Mouse (Mus musculus) embryonic facial prominence, embryonic 11.5 days (tissue): ENCODE data around the gene Crabp2. TPM values are rescaled to one million over a fixed set of nuclear protein-coding genes. Genes with fewer than 3 reads are reported as not detected.

Experiments used
- ATAC-seq: fragments of 200-750 bp; cut with Nextera tagmentation; replicated peaks from 2 replicates; pipeline ENCODE4 v1.8.0; 2017; ENCODE audit warnings: low read depth; ENCODE audit not compliant: insufficient number of reproducible peaks, low FRiP score, low TSS enrichment
- DNase-seq: peaks from one replicate; pipeline ENCODE4 v3.0.0-alpha.2; 2015; ENCODE audit warnings: low spot score
- H3K27ac ChIP-seq: fragments of 300-500 bp; sonication (generic); replicated peaks from 2 replicates; pipeline ENCODE4 v1.5.1; 2014; ENCODE audit warnings: mild to moderate bottlenecking, low read depth, low read length, control low read depth
- H3K27me3 ChIP-seq: fragments of 300-500 bp; sonication (generic); 2 replicates; pipeline ENCODE4 v1.6.1; 2014; ENCODE audit warnings: mild to moderate bottlenecking, low read length, moderate library complexity, mixed read lengths; ENCODE audit not compliant: control insufficient read depth, insufficient read depth
- H3K36me3 ChIP-seq: fragments of 300-500 bp; sonication (generic); replicated peaks from 2 replicates; pipeline ENCODE4 v1.6.1; 2014; ENCODE audit warnings: low read depth, mild to moderate bottlenecking, low read length, moderate library complexity, mixed read lengths; ENCODE audit not compliant: control insufficient read depth, insufficient read depth
- H3K4me1 ChIP-seq: fragments of 300-500 bp; sonication (generic); 2 replicates; pipeline ENCODE4 v1.6.1; 2014; ENCODE audit warnings: low read length, mixed read lengths; ENCODE audit not compliant: control insufficient read depth, insufficient read depth
- H3K4me2 ChIP-seq: fragments of 300-500 bp; sonication (generic); 2 replicates; pipeline ENCODE4 v1.6.1; 2014; ENCODE audit warnings: low read depth, mild to moderate bottlenecking, control low read depth, low read length, moderate library complexity
- H3K4me3 ChIP-seq: fragments of 300-500 bp; sonication (generic); 2 replicates; pipeline ENCODE4 v1.5.1; 2014; ENCODE audit warnings: low read depth, low read length, control low read depth
- H3K9ac ChIP-seq: fragments of 300-500 bp; sonication (generic); replicated peaks from 2 replicates; pipeline ENCODE4 v1.6.1; 2014; ENCODE audit warnings: mild to moderate bottlenecking, control low read depth, low read length
- H3K9me3 ChIP-seq: fragments of 300-500 bp; sonication (generic); replicated peaks from 2 replicates; pipeline ENCODE4 v1.6.1; 2016; ENCODE audit warnings: mild to moderate bottlenecking, low read length, inconsistent platforms, mixed read lengths; ENCODE audit not compliant: control insufficient read depth
- WGBS: fragments of 180-500 bp; shearing (Covaris S2); extraction: QIAGEN DNeasy Blood & Tissue Kit; methylation state at CpG from one replicate; pipeline ENCODE4 v1.1.7; 2014; 5-methylcytosine and 5-hydroxymethylcytosine counted together
- polyA plus RNA-seq: library from polyadenylated mRNA; unstranded; fragments of >200 nt; fragmentation: Nextera tagmentation; extraction: Ambion mirVana; gene quantifications from 2 replicates; pipeline ENCODE4 v1.2.1, GENCODE M21; 2014

Crabp2 gene
- polyA plus RNA-seq, 1 experiment from 2014 or later, result 642 TPM

GRCm38 (mm10) chr3:88002291-88002976 lies 54.0 kb downstream of the Crabp2 start:
- Histone ChIP-seq H3K9me3 (no peaks in the 10 kb centered on the region), H3K36me3 (no peaks in the 10 kb centered on the region), H3K27ac (no peak overlapping the region), H3K27me3 (peaks cover 54% of the 10 kb centered on the region), H3K4me3 (no peak overlapping the region), H3K4me2 (no peak overlapping the region), H3K9ac (no peak overlapping the region), H3K4me1 (peaks cover 7% of the 10 kb centered on the region)
- DNase-seq, result no peak
- 3% methylated on average over 17 of the region's 17 CpGs for WGBS
- ATAC-seq, result no peak

Other genes with a start within 250 kb of the Crabp2 start
- 0.26 TPM in 1 of 2 replicates, not detected in the other for gene Lrrc71, start 200.0 kb upstream of the Crabp2 start, polyA plus RNA-seq
- gene Ntrk1, start 153.5 kb upstream of the Crabp2 start, polyA plus RNA-seq, result 7.4 and 8.1 TPM in 2 replicates
- 0.86 and 0.94 TPM in 2 replicates for gene Insrr, start 151.7 kb upstream of the Crabp2 start, polyA plus RNA-seq
- 4.4 and 7.7 TPM in 2 replicates for gene Pear1, start 124.4 kb upstream of the Crabp2 start, polyA plus RNA-seq
- not detected in 2 replicates for gene Sh2d2a, start 101.9 kb upstream of the Crabp2 start, polyA plus RNA-seq
- gene Prcc, start 63.1 kb upstream of the Crabp2 start, polyA plus RNA-seq, result 21.5 and 21.7 TPM in 2 replicates
- 269 and 289 TPM in 2 replicates for gene Hdgf, start 42.3 kb upstream of the Crabp2 start, polyA plus RNA-seq
- gene Mrpl24, start 29.2 kb upstream of the Crabp2 start, polyA plus RNA-seq, result 73.6 and 79.3 TPM in 2 replicates
- 51.5 and 52.3 TPM in 2 replicates for gene Isg20l2, start 18.4 kb upstream of the Crabp2 start, polyA plus RNA-seq
- 13.5 and 16.0 TPM in 2 replicates for gene Rrnad1, start 17.9 kb upstream of the Crabp2 start, polyA plus RNA-seq
- gene Nes, start 22.4 kb downstream of the Crabp2 start, polyA plus RNA-seq, result 15.1 and 16.2 TPM in 2 replicates
- gene Bcan, start 51.6 kb downstream of the Crabp2 start, polyA plus RNA-seq, result 0.06 TPM in 1 of 2 replicates, not detected in the other
- 0.32 TPM in 1 of 2 replicates, not detected in the other for gene Hapln2, start 78.9 kb downstream of the Crabp2 start, polyA plus RNA-seq
- 34.7 and 37.8 TPM in 2 replicates for gene Gpatch4, start 94.4 kb downstream of the Crabp2 start, polyA plus RNA-seq
- 157 and 169 TPM in 2 replicates for gene Naxe, start 109.8 kb downstream of the Crabp2 start, polyA plus RNA-seq
- 0.08 and 0.11 TPM in 2 replicates for gene Ttc24, start 129.6 kb downstream of the Crabp2 start, polyA plus RNA-seq
- 17.8 and 18.1 TPM in 2 replicates for gene Iqgap3, start 133.3 kb downstream of the Crabp2 start, polyA plus RNA-seq
- 11.5 and 12.5 TPM in 2 replicates for gene Mef2d, start 193.7 kb downstream of the Crabp2 start, polyA plus RNA-seq